Mouse (Mus musculus) heart, adult 18-20 months (tissue): Measurements from ENCODE around the gene Cdca3. TPM values are rescaled to one million over a fixed set of nuclear protein-coding genes. Genes with fewer than 3 reads are reported as not detected.

ENCODE experiments used
- DNase-seq, 2 experiments: peaks; one replicate each; pipeline ENCODE4 v3.0.0; 2021 to 2022; ENCODE audit warnings: mixed read lengths in 1 of 2
- total RNA-seq, 2 experiments: library from RNA; stranded (reverse); gene quantifications; 2 replicates each; pipeline ENCODE4 v1.2.3; 2021

The Cdca3 gene
- total RNA-seq, 2 experiments from 2014 or later: 0.54 to 0.55 TPM

DNA sequence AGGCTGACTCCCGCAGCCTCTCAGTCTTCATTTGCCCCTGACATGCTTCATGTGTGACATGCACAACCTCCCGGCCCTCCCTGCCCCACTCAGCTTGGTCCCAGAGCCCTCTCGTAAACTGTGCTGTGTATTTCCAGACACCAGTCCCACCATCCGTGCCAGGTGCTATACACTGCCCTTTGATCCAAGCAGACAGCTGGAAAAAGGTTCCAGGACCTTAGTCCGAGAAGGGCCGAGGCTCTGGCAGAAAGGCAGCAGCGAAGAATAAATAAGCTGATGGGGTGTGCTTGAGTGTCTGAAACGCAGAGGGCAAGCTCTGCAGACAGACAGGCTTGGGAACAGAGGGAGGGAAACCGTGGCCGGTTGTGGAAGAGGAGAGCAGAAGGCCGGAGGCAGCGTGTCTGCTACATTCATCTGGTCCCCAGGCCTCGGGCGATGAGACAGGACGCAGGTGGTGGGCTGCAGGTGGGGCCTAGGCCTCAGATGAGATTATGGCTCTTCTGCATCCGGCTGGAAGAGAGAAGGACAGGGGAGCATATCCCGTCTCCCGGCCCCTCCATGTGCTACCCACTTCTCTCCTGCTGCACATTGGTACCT, 36.5 kb downstream of the Cdca3 start:
- DNase-seq: no peak

DNA sequence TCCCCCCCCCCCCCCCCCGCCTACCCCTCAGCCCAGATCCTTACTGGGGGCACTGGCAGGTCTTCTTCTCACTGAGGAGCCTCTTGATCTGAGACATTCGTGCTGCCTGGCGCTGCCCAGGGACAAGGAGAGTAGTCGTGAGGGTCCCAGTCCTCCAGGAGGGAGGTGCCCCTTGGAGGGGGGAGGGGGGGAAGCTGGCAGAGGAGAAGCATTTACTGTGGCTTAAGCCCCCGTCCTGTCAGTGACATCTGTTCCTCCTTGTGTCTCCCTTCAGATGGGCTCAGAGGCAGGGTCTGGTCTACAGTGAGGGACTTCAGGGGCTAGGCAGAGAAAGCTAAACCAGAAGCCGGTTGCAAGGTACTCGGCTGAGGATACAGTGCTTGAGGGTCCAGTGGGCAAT, 37.2 kb downstream of the Cdca3 start:
- DNase-seq: no peak

DNA sequence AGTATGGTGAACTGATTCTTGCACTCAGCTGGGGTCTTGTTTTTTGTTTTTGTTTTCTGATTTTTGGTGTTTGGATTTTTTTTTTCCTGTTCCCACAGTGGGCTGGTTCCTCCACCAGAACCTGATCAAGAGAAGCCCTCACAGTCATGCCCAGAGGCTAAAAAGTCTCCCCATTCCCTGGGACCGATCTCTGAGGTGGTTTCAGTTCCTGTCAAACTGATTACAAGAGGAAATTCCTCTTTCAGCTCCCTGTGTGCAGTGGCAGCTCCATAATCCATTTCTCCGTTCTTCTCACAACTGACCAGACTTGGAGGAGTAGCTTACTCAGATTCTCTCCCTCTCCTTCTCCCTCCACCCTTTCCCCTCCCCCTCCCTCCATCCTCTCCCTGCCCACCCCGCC, 45.0 kb downstream of the Cdca3 start:
- no peak for DNase-seq

DNA sequence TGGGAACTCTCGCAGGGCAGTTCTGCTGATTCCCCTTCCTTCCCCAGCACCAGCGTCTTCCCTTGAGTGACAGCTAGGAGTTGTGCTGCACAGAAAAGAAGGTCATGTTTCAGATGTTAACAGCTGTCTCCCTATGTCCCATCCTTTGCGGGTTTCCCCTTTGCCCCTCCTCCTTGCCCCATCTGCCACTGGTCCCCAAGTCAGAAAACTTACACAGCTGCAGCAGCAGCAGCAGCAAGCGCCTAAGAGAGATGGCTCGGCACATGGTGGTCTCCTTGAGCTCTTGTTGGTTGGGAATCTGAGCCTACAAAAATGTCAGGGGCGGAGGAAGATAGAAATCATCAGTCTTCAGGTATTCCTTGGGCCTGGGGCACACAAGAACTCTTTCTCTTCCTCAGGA, 50.0 kb downstream of the Cdca3 start:
- DNase-seq: no peak

DNA sequence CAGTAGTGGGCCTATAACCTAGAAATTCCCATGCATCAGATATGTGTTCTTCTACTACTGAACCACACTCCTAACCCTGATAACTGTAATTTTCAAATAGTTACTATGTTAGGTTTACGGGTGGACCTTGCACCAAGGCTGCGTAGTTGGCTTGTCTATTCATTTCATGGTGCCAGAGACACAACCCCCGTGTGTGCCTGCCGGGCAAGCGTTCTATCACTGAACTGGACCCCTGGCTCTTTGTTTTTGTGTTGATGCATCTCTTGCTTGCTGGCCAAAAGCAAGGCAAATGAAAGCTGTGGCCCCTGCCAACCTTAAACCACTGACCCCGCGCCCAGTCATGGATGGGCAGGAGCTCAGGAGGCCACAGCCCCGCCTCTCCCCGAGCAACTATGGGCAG, 52.5 kb downstream of the Cdca3 start:
- no peak for DNase-seq

Other genes with a start within 250 kb of the Cdca3 start
- under 1 TPM; 0.57 to 0.90 TPM for gene C1s2, start 193.5 kb upstream of the Cdca3 start, total RNA-seq
- gene Lpcat3, start 166.5 kb upstream of the Cdca3 start, total RNA-seq: 10 to 100 TPM; 37.3 to 38.3 TPM
- 10 to 100 TPM; 78.1 to 80.8 TPM for gene Emg1, start 117.4 kb upstream of the Cdca3 start, total RNA-seq
- gene Phb2, start 117.2 kb upstream of the Cdca3 start, total RNA-seq: 100 to 1,000 TPM; 277 to 319 TPM
- gene Ptpn6, start 90.8 kb upstream of the Cdca3 start, total RNA-seq: 10 to 100 TPM in 1 of 2 experiments, 1 to 10 TPM in 1; 3.0 to 12.9 TPM
- gene Grcc10, start 88.2 kb upstream of the Cdca3 start, total RNA-seq: 100 to 1,000 TPM; 277 to 290 TPM
- gene Gm45234, start 73.5 kb upstream of the Cdca3 start, total RNA-seq: not detected
- 10 to 100 TPM; 41.1 to 46.9 TPM for gene Atn1, start 73.0 kb upstream of the Cdca3 start, total RNA-seq
- 1 to 10 TPM; 2.5 to 2.7 TPM for gene Eno2, start 59.9 kb upstream of the Cdca3 start, total RNA-seq
- gene Lrrc23, start 49.8 kb upstream of the Cdca3 start, total RNA-seq: under 1 TPM; 0.55 to 0.82 TPM
- gene Spsb2, start 20.9 kb upstream of the Cdca3 start, total RNA-seq: 1 to 10 TPM; 2.7 to 3.0 TPM
- gene Tpi1, start 15.3 kb upstream of the Cdca3 start, total RNA-seq: 1,000 to 10,000 TPM in 1 of 2 experiments, 100 to 1,000 TPM in 1; 897 to 1,017 TPM
- 10 to 100 TPM; 74.6 to 78.6 TPM for gene Usp5, start 63 bp upstream of the Cdca3 start, total RNA-seq
- 10 to 100 TPM; 14.1 to 14.6 TPM for gene Gnb3, start 10.7 kb downstream of the Cdca3 start, total RNA-seq
- gene P3h3, start 28.2 kb downstream of the Cdca3 start, total RNA-seq: 1 to 10 TPM; 8.2 to 8.3 TPM
- under 1 TPM; 0.36 to 0.84 TPM for gene Gpr162, start 34.4 kb downstream of the Cdca3 start, total RNA-seq
- gene Cd4, start 58.7 kb downstream of the Cdca3 start, total RNA-seq: 1 to 10 TPM in 1 of 2 experiments, under 1 TPM in 1; 0.50 to 3.7 TPM
- gene Lag3, start 82.2 kb downstream of the Cdca3 start, total RNA-seq: under 1 TPM; 0.23 to 0.35 TPM
- 100 to 1,000 TPM; 135 to 139 TPM for gene Ptms, start 90.6 kb downstream of the Cdca3 start, total RNA-seq
- 100 to 1,000 TPM; 185 to 191 TPM for gene Mlf2, start 101.8 kb downstream of the Cdca3 start, total RNA-seq
- gene Cops7a, start 136.0 kb downstream of the Cdca3 start, total RNA-seq: 100 to 1,000 TPM in 1 of 2 experiments, 10 to 100 TPM in 1; 94.3 to 102 TPM
- gene Pianp, start 167.1 kb downstream of the Cdca3 start, total RNA-seq: under 1 TPM; 0.62 to 0.80 TPM
- gene Zfp384, start 179.6 kb downstream of the Cdca3 start, total RNA-seq: 10 to 100 TPM; 20.5 to 20.6 TPM
- 10 to 100 TPM; 22.4 to 26.6 TPM for gene Ing4, start 210.2 kb downstream of the Cdca3 start, total RNA-seq
- gene Acrbp, start 220.1 kb downstream of the Cdca3 start, total RNA-seq: 1 to 10 TPM in 1 of 2 experiments, under 1 TPM in 1; 0.99 to 2.7 TPM
- under 1 TPM; 0.25 to 0.62 TPM for gene Lpar5, start 238.4 kb downstream of the Cdca3 start, total RNA-seq